Mouse (Mus musculus) spleen, adult 2 months (tissue): ENCODE measurements around the gene Pdcd2. TPM values are rescaled to one million over a fixed set of nuclear protein-coding genes. Genes with fewer than 3 reads are reported as not detected.

Source experiments
- DNase-seq, 2 experiments: peaks; one replicate each; pipeline versions ENCODE4 v3.0.0 to v3.0.0-alpha.2; 2012 to 2021; ENCODE audit warnings: low spot score in 2 of 2, low read depth in 1 of 2
- H3K27ac ChIP-seq: fragments of 200-500 bp; 2 replicates; pipeline ENCODE4 v1.5.1; 2012; ENCODE audit warnings: low read length, inconsistent platforms; ENCODE audit not compliant: insufficient read depth
- H3K27me3 ChIP-seq: fragments of 200-500 bp; 2 replicates; pipeline ENCODE4 v1.6.1; 2012; ENCODE audit warnings: mild to moderate bottlenecking, moderate library complexity, low read length, inconsistent platforms; ENCODE audit not compliant: control insufficient read depth, insufficient read depth
- H3K36me3 ChIP-seq: fragments of 200-500 bp; 2 replicates; pipeline ENCODE4 v1.6.1; 2012; ENCODE audit warnings: mild to moderate bottlenecking, low read length, inconsistent platforms; ENCODE audit not compliant: control insufficient read depth, insufficient read depth
- H3K4me1 ChIP-seq: fragments of 200-500 bp; 2 replicates; pipeline ENCODE4 v1.6.1; 2011; ENCODE audit warnings: inconsistent platforms; ENCODE audit not compliant: control insufficient read depth, insufficient read depth, insufficient read length
- H3K4me3 ChIP-seq: fragments of 200-500 bp; 2 replicates; pipeline ENCODE4 v1.5.1; 2011; ENCODE audit warnings: mild to moderate bottlenecking, inconsistent platforms; ENCODE audit not compliant: insufficient read depth, insufficient read length; ENCODE audit errors: extremely low read depth
- CTCF ChIP-seq: fragments of 200-500 bp; IDR thresholded peaks from 2 replicates; pipeline ENCODE4 v1.5.1; 2011; ENCODE audit warnings: mild to moderate bottlenecking, inconsistent platforms; ENCODE audit not compliant: insufficient read depth, insufficient read length, insufficient replicate concordance; ENCODE audit errors: extremely low read depth
- POLR2A ChIP-seq: fragments of 200-500 bp; IDR thresholded peaks from 2 replicates; pipeline ENCODE4 v1.6.1; 2011; ENCODE audit warnings: low read depth, low read length, inconsistent platforms
- WGBS: fragments of 180-500 bp; shearing (Covaris S2); methylation state at CpG from one replicate; pipeline ENCODE4 v1.1.7; 2018; 5-methylcytosine and 5-hydroxymethylcytosine counted together
- polyA plus RNA-seq: library from polyadenylated mRNA; depleted of rRNA; stranded (reverse); fragments of >200 nt; gene quantifications from 2 replicates; pipeline ENCODE4 v1.2.3, GENCODE M21; 2012

Gene Pdcd2
- polyA plus RNA-seq, 1 experiment = 21.7 TPM

DNA sequence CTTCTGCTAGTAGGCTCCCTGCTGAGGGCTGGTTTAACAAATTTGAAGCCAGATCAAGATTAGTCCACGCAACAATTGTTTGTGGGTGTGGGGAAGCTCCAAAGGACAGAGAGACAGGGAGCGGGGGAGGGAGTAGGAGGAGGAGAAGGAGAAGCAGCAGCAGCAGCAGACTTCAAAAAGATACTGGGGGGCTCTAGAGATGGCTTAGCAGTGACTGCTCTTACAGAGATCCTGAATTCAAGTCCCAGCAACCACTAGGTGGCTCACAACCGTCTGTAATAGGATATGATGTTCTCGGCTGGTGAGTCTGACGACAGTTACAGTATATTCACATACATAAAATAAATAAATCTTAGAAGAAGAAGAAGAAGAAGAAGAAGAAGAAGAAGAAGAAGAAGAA is 3.0 kb upstream of the Pdcd2 start:
- peak; percentile 40 to 53 for DNase-seq
- H3K27ac ChIP-seq = no peak overlapping the region
- TF ChIP-seq POLR2A = no peak
- 0 out of 2 replicates have a peak, but pooled peaks have one; percentile 12 for TF ChIP-seq CTCF
- H3K36me3 ChIP-seq = no peaks in the 10 kb centered on the region
- peaks cover 8% of the 10 kb centered on the region for H3K4me1 ChIP-seq
- H3K4me3 ChIP-seq = no peak overlapping the region
- 35% methylated on average over 5 of the region's 5 CpGs for WGBS
- H3K27me3 ChIP-seq = no peaks in the 10 kb centered on the region

DNA sequence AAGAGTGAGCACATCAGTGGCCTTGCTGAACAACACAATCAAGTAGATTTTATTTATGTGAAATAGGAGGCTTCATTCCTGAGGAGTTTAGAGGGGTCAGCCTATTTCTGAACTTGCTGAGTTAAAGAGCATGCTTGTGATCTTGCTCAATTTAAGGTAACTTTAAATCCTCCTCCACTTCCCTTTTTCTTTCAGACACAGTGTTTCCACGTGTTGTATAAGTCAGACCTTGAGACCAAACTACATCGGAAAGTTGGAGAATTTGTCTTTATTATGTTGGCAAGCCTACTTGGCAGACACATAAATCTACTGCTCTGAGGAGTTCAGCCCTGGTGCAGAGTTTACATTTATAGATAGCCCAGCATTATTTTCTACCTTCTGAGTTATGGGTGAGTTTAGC is 1.8 kb upstream of the Pdcd2 start:
- 24% methylated on average over 2 of the region's 2 CpGs for WGBS
- H3K36me3 ChIP-seq = peaks cover 9% of the 10 kb centered on the region

DNA sequence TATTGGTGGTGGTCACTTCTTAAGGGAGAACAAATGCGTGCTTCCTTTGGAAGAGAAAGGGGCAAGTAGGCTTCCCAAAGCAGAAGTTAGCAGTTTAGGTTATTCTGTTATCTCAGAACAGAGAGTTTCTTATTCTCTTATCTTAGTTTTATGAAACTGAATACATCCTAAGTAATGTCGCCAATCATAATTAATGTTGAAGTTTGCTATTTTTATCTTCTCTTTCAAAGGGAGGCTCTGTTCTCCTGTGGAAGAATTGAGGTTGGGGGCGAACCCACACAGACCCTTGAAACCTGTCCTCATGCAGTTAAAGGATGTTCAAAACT is 673 bp upstream of the Pdcd2 start:
- DNase-seq = no peak
- Histone ChIP-seq H3K4me1 (peaks cover 8% of the 10 kb centered on the region), H3K27me3 (no peaks in the 10 kb centered on the region), H3K4me3 (peak overlapping the region; percentile 20; the same call in 1 of the 2 replicates), H3K27ac (0 out of 2 replicates have a peak overlapping the region, but pooled peaks have one; percentile 9), H3K36me3 (peaks cover 14% of the 10 kb centered on the region)
- TF ChIP-seq CTCF (no peak), POLR2A (no peak)
- WGBS = 23% methylated on average over 3 of the region's 3 CpGs

More for the DNA sequence above, 1.8 kb upstream of the Pdcd2 start:
- no peaks in the 10 kb centered on the region for H3K27me3 ChIP-seq
- TF ChIP-seq POLR2A = no peak
- TF ChIP-seq CTCF = no peak
- no peak overlapping the region for H3K4me3 ChIP-seq
- no peak overlapping the region for H3K27ac ChIP-seq
- DNase-seq = no peak
- H3K4me1 ChIP-seq = peaks cover 8% of the 10 kb centered on the region

GRCm38 (mm10) chr17:15526304-15526703 is 797 bp downstream of the Pdcd2 start:
- H3K4me3 ChIP-seq = peak overlapping the region; percentile 73
- peaks cover 8% of the 10 kb centered on the region for H3K4me1 ChIP-seq
- no peaks in the 10 kb centered on the region for H3K27me3 ChIP-seq
- H3K36me3 ChIP-seq = peaks cover 21% of the 10 kb centered on the region
- no peak overlapping the region for H3K27ac ChIP-seq
- no peak for TF ChIP-seq POLR2A
- TF ChIP-seq CTCF = no peak
- no peak for DNase-seq
- 20% methylated on average over 10 of the region's 10 CpGs for WGBS

- Histone ChIP-seq H3K36me3 (peaks cover 50% of the 10 kb centered on the region), H3K4me3 (no peak overlapping the region), H3K27ac (no peak overlapping the region), H3K27me3 (no peaks in the 10 kb centered on the region), H3K4me1 (no peaks in the 10 kb centered on the region)
- no peak for TF ChIP-seq CTCF
- TF ChIP-seq POLR2A = no peak
- WGBS = 76% methylated on average over 1 of the region's 1 CpGs
- no peak for DNase-seq
These were observed 8.3 kb downstream of the Pdcd2 start for GRCm38 (mm10) chr17:15518766-15519165.

GRCm38 (mm10) chr17:15518186-15518585 is 8.9 kb downstream of the Pdcd2 start:
- WGBS = 91% methylated on average over 5 of the region's 5 CpGs
- no peak for TF ChIP-seq CTCF
- TF ChIP-seq POLR2A = no peak
- DNase-seq = no peak
- H3K27me3 ChIP-seq = no peaks in the 10 kb centered on the region
- H3K27ac ChIP-seq = no peak overlapping the region
- no peaks in the 10 kb centered on the region for H3K4me1 ChIP-seq
- peaks cover 50% of the 10 kb centered on the region for H3K36me3 ChIP-seq
- no peak overlapping the region for H3K4me3 ChIP-seq

DNA sequence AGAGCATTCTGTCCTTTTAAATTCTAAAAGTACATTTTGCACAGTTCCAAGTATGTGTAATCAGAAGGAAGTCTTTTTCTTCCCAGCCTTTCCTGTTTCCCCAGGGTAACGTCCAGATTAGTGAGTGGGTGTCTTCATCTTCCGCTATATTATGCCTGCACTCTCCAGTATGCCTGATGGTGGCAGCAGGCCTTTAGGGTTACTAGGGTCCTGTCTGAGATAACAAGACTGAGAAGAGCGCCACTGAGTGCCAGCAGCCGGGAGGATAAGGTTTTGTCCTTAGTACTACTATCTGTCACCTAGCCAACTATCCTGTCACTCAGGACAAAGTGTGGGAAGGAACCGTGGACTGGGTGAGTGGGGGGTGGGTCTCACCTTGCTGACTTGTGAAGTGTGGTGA is 9.3 kb downstream of the Pdcd2 start:
- H3K4me1 ChIP-seq = no peaks in the 10 kb centered on the region
- no peak for TF ChIP-seq POLR2A
- TF ChIP-seq CTCF = no peak
- no peaks in the 10 kb centered on the region for H3K27me3 ChIP-seq
- peaks cover 48% of the 10 kb centered on the region for H3K36me3 ChIP-seq
- 77% methylated on average over 5 of the region's 5 CpGs for WGBS
- DNase-seq = no peak
- H3K27ac ChIP-seq = no peak overlapping the region
- H3K4me3 ChIP-seq = no peak overlapping the region
